ENCODE assay signal across 8 mouse cellular contexts in genomic region chr9:54700174-54700475, GRCm38 (mm10). TPM values are rescaled to one million over a fixed set of nuclear protein-coding genes. Genes with fewer than 3 reads are reported as not detected.
DNase-seq lines count a peak whose midpoint lies in the region; ATAC-seq and TF ChIP-seq lines count a peak whose summit lies in the region.

No protein-coding gene starts in this region.

- TF ChIP-seq CTCF in MEL (IDR thresholded peaks at IDR 0.05 in 2 of 3, conservative IDR thresholded peaks at IDR 0.05 in 1 of 3; ENCODE audit: control insufficient read depth in 1 of 3, insufficient read depth in 1 of 3, low read depth in 2 of 3, low read length in 3 of 3, poor library complexity in 1 of 3, severe bottlenecking in 1 of 3), result no peak

- peak overlapping the region; percentile 91 for H3K9ac ChIP-seq in heart, embryonic 11.5 days (ENCODE audit: low read depth, low read length)
- H3K9ac ChIP-seq in MEL (ENCODE audit: control insufficient read depth, low read depth, low read length, poor library complexity, severe bottlenecking), result peak overlapping the region; percentile 95
- peak overlapping the region; percentile 96 for H3K9ac ChIP-seq in liver, embryonic 12.5 days
- peak overlapping the region; percentile 65; the same call in 1 of the 2 replicates for H3K9ac ChIP-seq in stomach, embryonic 14.5 days (replicated peaks; ENCODE audit: low read depth, low read length)

- no peak for DNase-seq in heart, postnatal 4 days
- DNase-seq in MEL (ENCODE audit: low read depth, low spot score), result peak; percentile 61
- no peak for DNase-seq in urinary bladder, postnatal 14 days (ENCODE audit: low spot score)
- no peak for DNase-seq in adrenal gland, postnatal 14 days

- no peak for TF ChIP-seq RAD21 in MEL (IDR thresholded peaks at IDR 0.05; ENCODE audit: low read depth, low read length)

- H3K79me2 ChIP-seq in MEL (ENCODE audit: control insufficient read depth, insufficient read depth, low read length, poor library complexity), result peaks cover 28% of the 10 kb centered on the region

- no peaks in the 10 kb centered on the region for H3K9me3 ChIP-seq in heart, embryonic 11.5 days (replicated peaks; ENCODE audit: control insufficient read depth, low read length)
- no peaks in the 10 kb centered on the region for H3K9me3 ChIP-seq in MEL (replicated peaks; ENCODE audit: insufficient read depth, low read length)
- no peaks in the 10 kb centered on the region for H3K9me3 ChIP-seq in liver, embryonic 12.5 days (replicated peaks)
- no peaks in the 10 kb centered on the region for H3K9me3 ChIP-seq in stomach, embryonic 14.5 days (ENCODE audit: control insufficient read depth, low read depth, low read length)

- no peak for TF ChIP-seq POLR2A in MEL (IDR thresholded peaks at IDR 0.05; ENCODE audit: control insufficient read depth in 1 of 2, insufficient read depth in 1 of 2, low read depth in 1 of 2, low read length in 2 of 2, poor library complexity in 1 of 2)

- peak overlapping the region; percentile 63 for H3K27ac ChIP-seq in heart, embryonic 11.5 days (ENCODE audit: low read depth, low read length)
- H3K27ac ChIP-seq in MEL (ENCODE audit: control insufficient read depth, low read depth, low read length), result peak overlapping the region; percentile 25
- peak overlapping the region; percentile 97 for H3K27ac ChIP-seq in liver, embryonic 12.5 days
- no peak overlapping the region for H3K27ac ChIP-seq in stomach, embryonic 14.5 days (ENCODE audit: low read length)

- peak overlapping the region; percentile 79 for H3K4me3 ChIP-seq in heart, embryonic 11.5 days (ENCODE audit: low read depth, low read length)
- H3K4me3 ChIP-seq in MEL (ENCODE audit: control insufficient read depth in 1 of 2, insufficient read depth in 1 of 2, low read depth in 2 of 2, low read length in 2 of 2), result peak overlapping the region; percentile 78 to 86
- H3K4me3 ChIP-seq in liver, embryonic 12.5 days, result peak overlapping the region; percentile 80
- peak overlapping the region; percentile 72 for H3K4me3 ChIP-seq in stomach, embryonic 14.5 days (ENCODE audit: low read depth, low read length)

- no peak for ATAC-seq in heart, embryonic 11.5 days (replicated peaks; ENCODE audit: insufficient number of reproducible peaks, low FRiP score, low TSS enrichment)
- ATAC-seq in granulocyte monocyte progenitor cell, adult 5-6 weeks (replicated peaks; ENCODE audit: poor library complexity, severe bottlenecking), result peak; percentile 43
- no peak for ATAC-seq in liver, embryonic 12.5 days
- no peak for ATAC-seq in stomach, embryonic 14.5 days (ENCODE audit: insufficient number of reproducible peaks, insufficient read depth, low FRiP score, low read depth)

- H3K4me2 ChIP-seq in heart, embryonic 11.5 days, result peak overlapping the region; percentile 92
- peak overlapping the region; percentile 92 for H3K4me2 ChIP-seq in liver, embryonic 12.5 days
- H3K4me2 ChIP-seq in stomach, embryonic 14.5 days (replicated peaks; ENCODE audit: low read depth, low read length), result peak overlapping the region; percentile 91

- peaks cover 8% of the 10 kb centered on the region; the same call in 1 of the 2 replicates for H3K27me3 ChIP-seq in heart, embryonic 11.5 days (ENCODE audit: control insufficient read depth, insufficient read depth, low read length)
- no peaks in the 10 kb centered on the region for H3K27me3 ChIP-seq in MEL (ENCODE audit: control insufficient read depth in 1 of 2, insufficient read depth in 2 of 2, low read length in 2 of 2)
- peaks cover 28% of the 10 kb centered on the region for H3K27me3 ChIP-seq in liver, embryonic 12.5 days (replicated peaks)
- no peaks in the 10 kb centered on the region for H3K27me3 ChIP-seq in stomach, embryonic 14.5 days (ENCODE audit: control insufficient read depth, insufficient read depth, low read length)

- 0 out of 4 replicates have a peak, but pooled peaks of 1 of the 2 experiments have one; percentile 15 for TF ChIP-seq EP300 in MEL (IDR thresholded peaks at IDR 0.05; ENCODE audit: low read depth in 1 of 2, low read length in 2 of 2)

- H3K4me1 ChIP-seq in heart, embryonic 11.5 days (ENCODE audit: control insufficient read depth, insufficient read depth, low read length), result peaks cover 20% of the 10 kb centered on the region
- H3K4me1 ChIP-seq in MEL (ENCODE audit: control insufficient read depth in 1 of 2, insufficient read depth in 2 of 2, low read length in 2 of 2), result peaks cover 36 to 54% of the 10 kb centered on the region in 2 experiments
- H3K4me1 ChIP-seq in liver, embryonic 12.5 days, result peaks cover 91% of the 10 kb centered on the region
- peaks cover 5% of the 10 kb centered on the region; the same call in 1 of the 2 replicates for H3K4me1 ChIP-seq in stomach, embryonic 14.5 days (ENCODE audit: control insufficient read depth, insufficient read depth, low read length)

- WGBS in heart, embryonic 11.5 days (ENCODE audit: insufficient replicate concordance), result 20% methylated on average over 9 of the region's 9 CpGs
- WGBS in liver, embryonic 12.5 days (ENCODE audit: insufficient replicate concordance), result 22% methylated on average over 9 of the region's 9 CpGs
- WGBS in stomach, embryonic 14.5 days, result 15% methylated on average over 9 of the region's 9 CpGs

- H3K36me3 ChIP-seq in heart, embryonic 11.5 days (ENCODE audit: control insufficient read depth, insufficient read depth, low read length), result no peaks in the 10 kb centered on the region
- peaks cover 0 to 51% of the 10 kb centered on the region in 2 experiments; a peak in 2 of 4 replicates for H3K36me3 ChIP-seq in MEL (ENCODE audit: control insufficient read depth in 1 of 2, insufficient read depth in 2 of 2, low read length in 2 of 2)
- H3K36me3 ChIP-seq in liver, embryonic 12.5 days, result no peaks in the 10 kb centered on the region
- no peaks in the 10 kb centered on the region for H3K36me3 ChIP-seq in stomach, embryonic 14.5 days (ENCODE audit: control insufficient read depth, insufficient read depth, low read length)

TF ChIP-seq in MEL, 35 proteins besides CTCF, POLR2A, EP300 and RAD21:
- TF ChIP-seq RCOR1 (IDR thresholded peaks at IDR 0.05; ENCODE audit: low read depth, low read length) (no peak), TBP (IDR thresholded peaks at IDR 0.05; ENCODE audit: low read depth, low read length) (0 out of 2 replicates have a peak, but pooled peaks have one; percentile 23), HCFC1 (IDR thresholded peaks at IDR 0.05; ENCODE audit: low read depth, low read length) (0 out of 2 replicates have a peak, but pooled peaks have one; percentile 6), SIN3A (IDR thresholded peaks at IDR 0.05; ENCODE audit: low read length) (peak; percentile 33; the same call in 1 of the 2 replicates)

RNA-seq across cellular contexts. Expression of gene Dnaja4, which starts 1.5 kb away (rescaled TPM):
- 19.0 and 25.6 TPM in 2 replicates for polyA plus RNA-seq in heart, embryonic 11.5 days (2014; fragmentation: Nextera tagmentation; extraction: Ambion mirVana)
- total RNA-seq in heart, postnatal 4 days (2021), result 10 to 100 TPM; 40.7 to 43.7 TPM
- 7.5 and 10.9 TPM in 2 replicates for total RNA-seq in MEL (2012; rRNA removed)
- polyA plus RNA-seq in MEL (2012; ENCODE audit: insufficient read depth in 1 of 2, insufficient read length in 2 of 2, low read depth in 1 of 2, low replicate concordance in 2 of 2, missing spikeins in 1 of 2), result 10 to 100 TPM in 1 of 2 experiments, not detected in 1; 13.0 TPM
- 0.45 and 0.82 TPM in 2 replicates for total RNA-seq in granulocyte monocyte progenitor cell, adult 5-6 weeks (2014; fragmentation: Nextera tagmentation)
- 0.05 and 3.0 TPM in 2 replicates for total RNA-seq in granulocyte monocyte progenitor cell, adult 5-6 weeks (2017)
- 24.3 and 26.5 TPM in 2 replicates for polyA plus RNA-seq in liver, embryonic 12.5 days (2016; fragmentation: Nextera tagmentation; extraction: Ambion mirVana)
- 4.7 and 6.2 TPM in 2 replicates for polyA plus RNA-seq in stomach, embryonic 14.5 days (2014; fragmentation: Nextera tagmentation; extraction: Ambion mirVana)
- total RNA-seq in adrenal gland, postnatal 14 days (2021), result 15.7 and 18.2 TPM in 2 replicates

RNA-seq across cellular contexts. Expression of gene Wdr61, which starts 34.2 kb away (rescaled TPM):
- polyA plus RNA-seq in heart, embryonic 11.5 days (2014; fragmentation: Nextera tagmentation; extraction: Ambion mirVana), result 124 and 128 TPM in 2 replicates
- total RNA-seq in heart, postnatal 4 days (2021), result 10 to 100 TPM; 47.1 to 49.9 TPM
- total RNA-seq in MEL (2012; rRNA removed), result 209 and 217 TPM in 2 replicates
- polyA plus RNA-seq in MEL (2012; ENCODE audit: insufficient read depth in 1 of 2, insufficient read length in 2 of 2, low read depth in 1 of 2, low replicate concordance in 2 of 2, missing spikeins in 1 of 2), result 100 to 1,000 TPM in 1 of 2 experiments, not detected in 1; 182 TPM
- total RNA-seq in granulocyte monocyte progenitor cell, adult 5-6 weeks (2014; fragmentation: Nextera tagmentation), result 76.8 and 87.4 TPM in 2 replicates
- total RNA-seq in granulocyte monocyte progenitor cell, adult 5-6 weeks (2017), result 96.0 and 107 TPM in 2 replicates
- polyA plus RNA-seq in liver, embryonic 12.5 days (2016; fragmentation: Nextera tagmentation; extraction: Ambion mirVana), result 124 and 127 TPM in 2 replicates
- polyA plus RNA-seq in stomach, embryonic 14.5 days (2014; fragmentation: Nextera tagmentation; extraction: Ambion mirVana), result 169 and 175 TPM in 2 replicates
- total RNA-seq in adrenal gland, postnatal 14 days (2021), result 71.9 and 72.6 TPM in 2 replicates

RNA-seq across cellular contexts. Expression of gene Acsbg1, which starts 38.5 kb away (rescaled TPM):
- polyA plus RNA-seq in heart, embryonic 11.5 days (2014; fragmentation: Nextera tagmentation; extraction: Ambion mirVana), result 0.24 and 0.36 TPM in 2 replicates
- under 1 TPM in 1 of 2 experiments, not detected in 1; 0.09 TPM for total RNA-seq in heart, postnatal 4 days (2021)
- total RNA-seq in MEL (2012; rRNA removed), result 8.3 and 11.9 TPM in 2 replicates
- polyA plus RNA-seq in MEL (2012; ENCODE audit: insufficient read depth in 1 of 2, insufficient read length in 2 of 2, low read depth in 1 of 2, low replicate concordance in 2 of 2, missing spikeins in 1 of 2), result 1 to 10 TPM in 1 of 2 experiments, not detected in 1; 8.8 TPM
- not detected in 2 replicates for total RNA-seq in granulocyte monocyte progenitor cell, adult 5-6 weeks (2014; fragmentation: Nextera tagmentation)
- not detected in 2 replicates for total RNA-seq in granulocyte monocyte progenitor cell, adult 5-6 weeks (2017)
- 0.24 and 0.30 TPM in 2 replicates for polyA plus RNA-seq in liver, embryonic 12.5 days (2016; fragmentation: Nextera tagmentation; extraction: Ambion mirVana)
- polyA plus RNA-seq in stomach, embryonic 14.5 days (2014; fragmentation: Nextera tagmentation; extraction: Ambion mirVana), result 0.74 and 0.78 TPM in 2 replicates
- 68.3 and 86.2 TPM in 2 replicates for total RNA-seq in adrenal gland, postnatal 14 days (2021)
